Mouse (Mus musculus): ENCODE results near the gene Lpcat1. TPM values are rescaled to one million over a fixed set of nuclear protein-coding genes. Genes with fewer than 3 reads are reported as not detected.

The Lpcat1 gene
- total RNA-seq (2018; cell fraction: chromatin; rRNA removed): 100 to 1,000 TPM in 10 of 26 experiments, 10 to 100 TPM in 16; 55.7 to 372 (median 82.7) TPM
- 10 to 100 TPM; 15.6 to 43.8 (median 25.6) TPM for total RNA-seq (2018; cell fraction: cytosol; rRNA removed)
- total RNA-seq (2018; cell fraction: nucleus; rRNA removed): 100 to 1,000 TPM in 6 of 26 experiments, 10 to 100 TPM in 20; 37.8 to 160 (median 59.7) TPM
- polyA plus RNA-seq (2018): 18.3 to 26.7 TPM (median 26.4 TPM) in 3 replicates

- H3K4me3 ChIP-seq (ENCODE audit: inconsistent target): peak within 1 kb of the TSS; percentile 49
- WGBS (ENCODE audit: missing documents): under 1% methylated on average over 35 of the region's 35 CpGs
- H3K36me3 ChIP-seq (ENCODE audit: inconsistent target): no peaks in the 10 kb centered on the region
- peaks cover 47% of the 10 kb centered on the region for H3K79me2 ChIP-seq (ENCODE audit: inconsistent target)
- peak within 1 kb of the TSS; percentile 38 for H3K27ac ChIP-seq
These were observed at the start of gene Lpcat1 for GRCm38 (mm10) chr13:73467034-73467420. TSS of gene Lpcat1 (plus strand) at chr13:73467197.

- 34% methylated on average over 15 of the region's 15 CpGs for WGBS (ENCODE audit: missing documents)
- Histone ChIP-seq H3K36me3 (ENCODE audit: inconsistent target) (no peaks in the 10 kb centered on the region), H3K27ac (no peak overlapping the region), H3K79me2 (ENCODE audit: inconsistent target) (no peaks in the 10 kb centered on the region), H3K4me3 (ENCODE audit: inconsistent target) (no peak overlapping the region)
These were observed 49.3 kb upstream of the Lpcat1 start for GRCm38 (mm10) chr13:73417478-73418220.

- no peaks in the 10 kb centered on the region for H3K79me2 ChIP-seq (ENCODE audit: inconsistent target)
- WGBS (ENCODE audit: missing documents): 85% methylated on average over 12 of the region's 12 CpGs
- no peak overlapping the region for H3K4me3 ChIP-seq (ENCODE audit: inconsistent target)
- no peak overlapping the region for H3K27ac ChIP-seq
- no peaks in the 10 kb centered on the region for H3K36me3 ChIP-seq (ENCODE audit: inconsistent target)
These were observed 48.7 kb upstream of the Lpcat1 start for GRCm38 (mm10) chr13:73418297-73418696.

- Histone ChIP-seq H3K36me3 (ENCODE audit: inconsistent target) (no peaks in the 10 kb centered on the region), H3K4me3 (ENCODE audit: inconsistent target) (no peak overlapping the region), H3K79me2 (ENCODE audit: inconsistent target) (no peaks in the 10 kb centered on the region), H3K27ac (no peak overlapping the region)
- 93% methylated on average over 5 of the region's 5 CpGs for WGBS (ENCODE audit: missing documents)
These were observed 47.8 kb upstream of the Lpcat1 start for GRCm38 (mm10) chr13:73419244-73419643.

- 82% methylated on average over 4 of the region's 4 CpGs for WGBS (ENCODE audit: missing documents)
- Histone ChIP-seq H3K4me3 (ENCODE audit: inconsistent target) (no peak overlapping the region), H3K27ac (no peak overlapping the region), H3K36me3 (ENCODE audit: inconsistent target) (no peaks in the 10 kb centered on the region), H3K79me2 (ENCODE audit: inconsistent target) (no peaks in the 10 kb centered on the region)
These were observed 44.0 kb upstream of the Lpcat1 start for GRCm38 (mm10) chr13:73423043-73423442.

- Histone ChIP-seq H3K27ac (no peak overlapping the region), H3K79me2 (ENCODE audit: inconsistent target) (no peaks in the 10 kb centered on the region), H3K36me3 (ENCODE audit: inconsistent target) (no peaks in the 10 kb centered on the region), H3K4me3 (ENCODE audit: inconsistent target) (no peak overlapping the region)
- WGBS (ENCODE audit: missing documents): 63% methylated on average over 6 of the region's 6 CpGs
These were observed 42.0 kb upstream of the Lpcat1 start for GRCm38 (mm10) chr13:73425035-73425434.

- Histone ChIP-seq H3K79me2 (ENCODE audit: inconsistent target) (no peaks in the 10 kb centered on the region), H3K36me3 (ENCODE audit: inconsistent target) (no peaks in the 10 kb centered on the region), H3K4me3 (ENCODE audit: inconsistent target) (no peak overlapping the region), H3K27ac (no peak overlapping the region)
- 18% methylated on average over 11 of the region's 11 CpGs for WGBS (ENCODE audit: missing documents)
These were observed 41.0 kb upstream of the Lpcat1 start for GRCm38 (mm10) chr13:73425839-73426490.

- Histone ChIP-seq H3K4me3 (ENCODE audit: inconsistent target) (no peak overlapping the region), H3K36me3 (ENCODE audit: inconsistent target) (no peaks in the 10 kb centered on the region), H3K79me2 (ENCODE audit: inconsistent target) (no peaks in the 10 kb centered on the region), H3K27ac (no peak overlapping the region)
- WGBS (ENCODE audit: missing documents): 84% methylated on average over 4 of the region's 4 CpGs
These were observed 40.4 kb upstream of the Lpcat1 start for GRCm38 (mm10) chr13:73426587-73426986.

- 90% methylated on average over 6 of the region's 6 CpGs for WGBS (ENCODE audit: missing documents)
- Histone ChIP-seq H3K27ac (no peak overlapping the region), H3K79me2 (ENCODE audit: inconsistent target) (no peaks in the 10 kb centered on the region), H3K4me3 (ENCODE audit: inconsistent target) (no peak overlapping the region), H3K36me3 (ENCODE audit: inconsistent target) (no peaks in the 10 kb centered on the region)
These were observed 37.2 kb upstream of the Lpcat1 start for GRCm38 (mm10) chr13:73429605-73430321.

- Histone ChIP-seq H3K79me2 (ENCODE audit: inconsistent target) (no peaks in the 10 kb centered on the region), H3K36me3 (ENCODE audit: inconsistent target) (no peaks in the 10 kb centered on the region), H3K4me3 (ENCODE audit: inconsistent target) (no peak overlapping the region), H3K27ac (0 out of 2 replicates have a peak overlapping the region, but pooled peaks have one; percentile 68)
- 88% methylated on average over 7 of the region's 7 CpGs for WGBS (ENCODE audit: missing documents)
These were observed 34.4 kb upstream of the Lpcat1 start for GRCm38 (mm10) chr13:73432466-73433149.

GRCm38 (mm10) chr13:73433681-73434535 lies 33.1 kb upstream of the Lpcat1 start:
- no peaks in the 10 kb centered on the region for H3K36me3 ChIP-seq (ENCODE audit: inconsistent target)
- 50% methylated on average over 15 of the region's 15 CpGs for WGBS (ENCODE audit: missing documents)
- H3K27ac ChIP-seq: peak overlapping the region; percentile 68
- no peaks in the 10 kb centered on the region for H3K79me2 ChIP-seq (ENCODE audit: inconsistent target)
- no peak overlapping the region for H3K4me3 ChIP-seq (ENCODE audit: inconsistent target)

GRCm38 (mm10) chr13:73434687-73435086 lies 32.3 kb upstream of the Lpcat1 start:
- 64% methylated on average over 5 of the region's 5 CpGs for WGBS (ENCODE audit: missing documents)
- H3K27ac ChIP-seq: no peak overlapping the region

GRCm38 (mm10) chr13:73435662-73436061 lies 31.3 kb upstream of the Lpcat1 start:
- Histone ChIP-seq H3K27ac (no peak overlapping the region), H3K36me3 (ENCODE audit: inconsistent target) (no peaks in the 10 kb centered on the region)
- 96% methylated on average over 7 of the region's 7 CpGs for WGBS (ENCODE audit: missing documents)

More at GRCm38 (mm10) chr13:73434687-73435086, 32.3 kb upstream of the Lpcat1 start:
- Histone ChIP-seq H3K79me2 (ENCODE audit: inconsistent target) (no peaks in the 10 kb centered on the region), H3K36me3 (ENCODE audit: inconsistent target) (no peaks in the 10 kb centered on the region), H3K4me3 (ENCODE audit: inconsistent target) (no peak overlapping the region)

More at GRCm38 (mm10) chr13:73435662-73436061, 31.3 kb upstream of the Lpcat1 start:
- Histone ChIP-seq H3K79me2 (ENCODE audit: inconsistent target) (no peaks in the 10 kb centered on the region), H3K4me3 (ENCODE audit: inconsistent target) (no peak overlapping the region)

Measured in macrophage (primary cell).